Mouse (Mus musculus): Measurements from ENCODE around the gene Camk1d. TPM values are rescaled to one million over a fixed set of nuclear protein-coding genes. Genes with fewer than 3 reads are reported as not detected.

Camk1d gene
- polyA plus RNA-seq, 1 experiment from 2014 or later: 8.8 TPM

DNA sequence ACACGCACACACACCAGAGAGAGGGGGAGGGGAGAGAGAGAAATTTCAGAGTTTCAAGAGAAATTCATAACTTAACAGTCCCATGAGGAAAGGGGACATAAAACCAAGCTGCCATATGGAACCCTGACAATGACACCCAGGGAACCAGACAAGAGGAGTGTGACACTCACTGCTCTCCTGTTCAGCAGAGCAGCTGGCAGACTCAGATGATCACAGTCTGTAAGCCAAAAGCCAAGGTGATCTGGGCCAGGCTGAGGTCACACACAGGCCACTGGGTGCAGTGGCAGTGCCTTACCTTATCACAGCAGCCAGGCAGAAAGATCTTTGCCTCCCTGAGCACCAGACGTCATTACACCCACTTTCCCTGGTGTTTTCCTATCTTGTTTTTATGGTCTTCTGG is 258.2 kb downstream of the Camk1d start:
- H3K27ac ChIP-seq: no peak overlapping the region
- no peak overlapping the region for H3K4me3 ChIP-seq (ENCODE audit: inconsistent target)
- WGBS (ENCODE audit: missing documents): 100% methylated on average over 1 of the region's 2 CpGs
- no peaks in the 10 kb centered on the region for H3K36me3 ChIP-seq (ENCODE audit: inconsistent target)
- no peaks in the 10 kb centered on the region for H3K79me2 ChIP-seq (ENCODE audit: inconsistent target)

DNA sequence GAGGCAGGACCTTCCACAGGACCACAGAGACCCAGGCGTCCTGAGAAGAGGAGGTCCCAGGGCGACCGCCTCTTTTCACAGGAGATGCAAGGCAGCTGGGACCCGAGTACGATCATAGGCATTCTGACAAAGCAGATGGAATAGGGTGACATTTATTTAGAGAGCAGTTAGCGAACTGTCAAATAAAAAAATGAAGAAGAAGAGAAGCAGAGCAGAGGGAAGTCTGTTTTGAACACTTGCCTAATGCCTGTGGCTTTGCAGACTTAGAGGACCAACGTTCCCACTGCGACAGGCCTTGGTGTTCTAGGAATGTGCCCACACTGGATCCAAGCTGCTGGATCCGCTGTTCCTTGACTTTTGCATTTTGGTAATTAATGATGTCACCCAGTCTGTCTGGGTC is 259.5 kb downstream of the Camk1d start:
- Histone ChIP-seq H3K27ac (no peak overlapping the region), H3K79me2 (ENCODE audit: inconsistent target) (no peaks in the 10 kb centered on the region), H3K36me3 (ENCODE audit: inconsistent target) (no peaks in the 10 kb centered on the region), H3K4me3 (ENCODE audit: inconsistent target) (no peak overlapping the region)
- WGBS (ENCODE audit: missing documents): 83% methylated on average over 9 of the region's 9 CpGs

DNA sequence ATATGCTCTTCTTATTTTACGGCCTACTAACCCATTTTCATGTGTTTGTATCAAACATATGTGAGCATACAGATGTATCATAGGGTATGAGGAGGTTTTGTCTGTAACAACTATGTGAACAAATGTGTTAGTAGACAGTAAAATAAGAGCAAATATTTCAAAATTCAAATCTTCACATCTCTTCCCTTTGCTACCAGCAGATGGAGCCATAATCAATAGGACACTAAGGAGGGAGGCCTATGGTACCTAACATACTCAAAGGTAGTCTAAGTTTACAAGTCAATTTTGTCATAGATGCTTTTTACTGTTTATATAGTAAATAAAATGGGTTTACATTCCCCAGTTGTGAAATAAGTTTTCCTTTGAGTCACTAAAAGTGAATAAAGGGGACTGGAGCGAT is 262.7 kb downstream of the Camk1d start:
- Histone ChIP-seq H3K79me2 (ENCODE audit: inconsistent target) (no peaks in the 10 kb centered on the region), H3K36me3 (ENCODE audit: inconsistent target) (no peaks in the 10 kb centered on the region), H3K27ac (no peak overlapping the region), H3K4me3 (ENCODE audit: inconsistent target) (no peak overlapping the region)
- 92% methylated on average over 2 of the region's 2 CpGs for WGBS (ENCODE audit: missing documents)

DNA sequence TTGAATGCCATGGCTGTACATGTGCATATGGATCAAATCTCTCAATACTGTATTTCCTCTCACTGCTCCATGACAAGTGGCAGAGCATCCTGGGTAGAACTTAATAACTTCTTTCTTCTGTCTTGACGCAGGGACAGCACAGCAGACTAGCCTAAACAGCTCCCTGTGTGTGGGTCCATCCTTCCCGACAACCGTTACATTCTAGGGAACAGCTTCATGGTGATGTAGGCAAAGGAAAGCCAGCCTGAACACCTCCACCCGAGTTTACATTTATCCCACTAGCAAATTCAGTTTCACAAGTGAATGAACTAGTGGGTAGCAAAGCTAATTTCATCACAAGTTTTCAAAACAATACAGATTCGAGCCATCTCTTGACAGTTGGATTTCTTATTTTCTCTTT is 269.0 kb downstream of the Camk1d start:
- no peaks in the 10 kb centered on the region for H3K79me2 ChIP-seq (ENCODE audit: inconsistent target)
- WGBS (ENCODE audit: missing documents): 97% methylated on average over 5 of the region's 5 CpGs
- no peak overlapping the region for H3K27ac ChIP-seq
- H3K36me3 ChIP-seq (ENCODE audit: inconsistent target): no peaks in the 10 kb centered on the region
- H3K4me3 ChIP-seq (ENCODE audit: inconsistent target): no peak overlapping the region

DNA sequence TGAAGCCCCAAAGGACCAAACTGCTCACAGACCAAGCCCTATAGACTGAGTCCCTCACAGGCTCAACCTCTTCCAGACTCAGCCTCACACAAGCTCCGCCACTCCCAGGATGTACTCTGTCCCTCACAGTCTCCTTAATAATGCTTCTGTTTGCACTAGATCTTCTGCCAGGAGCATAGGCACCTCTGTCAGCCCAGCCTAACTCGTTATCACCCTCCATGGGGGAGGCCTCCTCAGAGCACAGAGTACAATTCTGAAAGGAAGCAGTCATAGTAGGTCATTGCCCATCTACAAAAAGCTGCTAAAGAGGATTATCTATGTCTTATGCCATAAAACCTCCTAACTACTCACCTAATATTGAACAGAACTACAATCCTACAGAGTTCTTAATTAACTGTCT is 276.6 kb downstream of the Camk1d start:
- Histone ChIP-seq H3K79me2 (ENCODE audit: inconsistent target) (no peaks in the 10 kb centered on the region), H3K27ac (no peak overlapping the region), H3K4me3 (ENCODE audit: inconsistent target) (no peak overlapping the region), H3K36me3 (ENCODE audit: inconsistent target) (no peaks in the 10 kb centered on the region)
- 88% methylated on average over 2 of the region's 2 CpGs for WGBS (ENCODE audit: missing documents)

DNA sequence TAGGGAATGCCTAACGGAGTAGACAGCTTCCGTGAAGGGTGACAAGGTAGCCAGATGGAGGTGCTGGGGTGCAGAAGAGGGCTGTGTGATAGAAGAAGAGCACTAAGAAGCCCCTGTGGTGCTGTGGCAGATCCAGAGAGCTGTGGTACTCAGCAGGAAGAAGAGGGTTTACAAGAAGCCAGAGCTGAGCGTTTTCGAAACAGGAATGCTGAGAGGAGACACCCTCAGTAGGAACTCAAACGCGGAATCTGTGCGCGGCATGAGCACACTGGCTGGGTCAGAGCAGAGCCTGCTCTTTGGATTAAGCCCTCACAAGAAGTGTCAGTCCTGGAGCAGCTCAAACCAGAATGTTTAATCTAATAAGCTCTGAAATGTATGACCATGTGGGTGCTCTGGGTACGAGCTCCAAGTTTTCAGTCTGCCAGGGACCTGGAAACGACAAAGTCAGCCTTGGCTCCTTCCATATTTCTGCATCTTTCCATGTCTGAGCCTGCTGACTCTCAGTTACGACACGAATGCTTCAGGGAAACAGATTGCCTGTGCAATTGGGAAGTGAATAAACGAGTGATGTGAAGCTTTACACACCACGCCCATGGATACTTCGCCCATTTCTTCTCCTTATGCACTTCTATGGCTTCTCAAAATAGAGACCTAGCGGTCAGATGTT is 278.6 kb downstream of the Camk1d start:
- 69% methylated on average over 15 of the region's 16 CpGs for WGBS (ENCODE audit: missing documents)
- H3K36me3 ChIP-seq (ENCODE audit: inconsistent target): no peaks in the 10 kb centered on the region
- no peaks in the 10 kb centered on the region for H3K79me2 ChIP-seq (ENCODE audit: inconsistent target)

DNA sequence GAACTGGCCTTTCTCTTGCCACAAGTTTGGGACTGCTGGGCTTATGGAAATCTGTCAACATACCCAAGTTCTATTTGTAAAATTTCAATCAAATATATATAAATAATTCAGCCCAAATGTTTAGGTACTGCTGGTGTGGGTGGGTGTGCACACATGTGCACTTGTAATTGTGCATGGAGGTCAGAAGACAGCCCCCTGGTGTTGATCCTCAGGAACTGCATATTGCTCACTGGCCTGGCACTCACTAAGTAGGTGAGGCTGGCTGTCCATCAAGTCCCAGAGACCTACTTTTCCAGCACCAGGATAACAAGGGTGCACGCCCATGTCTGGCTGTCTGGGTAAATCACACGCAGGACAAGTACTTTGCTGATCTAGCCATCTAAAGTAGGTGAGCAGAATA is 283.0 kb downstream of the Camk1d start:
- no peak overlapping the region for H3K27ac ChIP-seq
- H3K4me3 ChIP-seq (ENCODE audit: inconsistent target): no peak overlapping the region
- no peaks in the 10 kb centered on the region for H3K36me3 ChIP-seq (ENCODE audit: inconsistent target)
- H3K79me2 ChIP-seq (ENCODE audit: inconsistent target): no peaks in the 10 kb centered on the region
- WGBS (ENCODE audit: missing documents): 80% methylated on average over 2 of the region's 2 CpGs

More for the DNA sequence above, 278.6 kb downstream of the Camk1d start:
- Histone ChIP-seq H3K27ac (no peak overlapping the region), H3K4me3 (ENCODE audit: inconsistent target) (no peak overlapping the region)

DNA sequence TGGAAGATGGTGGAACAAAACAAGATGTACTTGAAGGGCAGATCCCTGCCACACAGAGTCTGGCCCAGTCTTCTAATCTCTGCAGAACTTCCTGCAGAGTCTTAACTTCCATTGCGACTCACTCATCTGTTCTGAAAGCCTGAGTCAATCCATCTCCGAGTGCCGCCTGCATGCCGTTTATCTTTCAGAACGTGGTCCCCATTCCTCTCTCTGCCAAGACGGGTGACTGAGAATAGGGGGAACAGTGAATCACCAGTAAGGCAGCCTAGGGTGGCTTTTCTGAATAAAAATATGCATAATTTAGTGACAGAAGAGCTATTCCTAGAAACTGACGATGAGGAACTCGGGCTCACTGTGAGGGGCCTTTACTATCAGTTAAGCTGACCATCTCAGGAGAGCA is 284.4 kb downstream of the Camk1d start:
- H3K79me2 ChIP-seq (ENCODE audit: inconsistent target): no peaks in the 10 kb centered on the region
- H3K36me3 ChIP-seq (ENCODE audit: inconsistent target): no peaks in the 10 kb centered on the region
- no peak overlapping the region for H3K4me3 ChIP-seq (ENCODE audit: inconsistent target)
- H3K27ac ChIP-seq: no peak overlapping the region
- 94% methylated on average over 8 of the region's 8 CpGs for WGBS (ENCODE audit: missing documents)

DNA sequence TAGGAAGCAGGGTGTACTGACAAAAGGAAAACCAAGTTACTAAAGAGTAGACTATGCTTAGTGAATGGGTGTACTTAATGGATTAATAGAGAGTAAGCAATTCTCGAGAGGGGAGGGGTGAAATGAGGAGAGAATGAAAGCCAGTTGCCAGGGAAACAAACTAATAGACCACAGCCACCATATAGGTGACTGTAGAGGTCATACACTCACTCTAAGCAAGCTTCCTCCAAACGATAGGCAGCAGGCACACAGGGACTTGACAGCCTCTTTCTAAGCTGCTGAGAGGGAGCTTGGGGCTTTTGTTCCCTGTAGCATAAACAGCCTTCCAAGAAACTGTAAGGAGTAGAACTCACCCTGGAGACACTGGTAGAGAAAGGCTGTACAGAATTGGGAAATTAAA is 288.2 kb downstream of the Camk1d start:
- Histone ChIP-seq H3K79me2 (ENCODE audit: inconsistent target) (no peaks in the 10 kb centered on the region), H3K36me3 (ENCODE audit: inconsistent target) (no peaks in the 10 kb centered on the region), H3K27ac (no peak overlapping the region), H3K4me3 (ENCODE audit: inconsistent target) (no peak overlapping the region)
- 62% methylated on average over 2 of the region's 2 CpGs for WGBS (ENCODE audit: missing documents)

DNA sequence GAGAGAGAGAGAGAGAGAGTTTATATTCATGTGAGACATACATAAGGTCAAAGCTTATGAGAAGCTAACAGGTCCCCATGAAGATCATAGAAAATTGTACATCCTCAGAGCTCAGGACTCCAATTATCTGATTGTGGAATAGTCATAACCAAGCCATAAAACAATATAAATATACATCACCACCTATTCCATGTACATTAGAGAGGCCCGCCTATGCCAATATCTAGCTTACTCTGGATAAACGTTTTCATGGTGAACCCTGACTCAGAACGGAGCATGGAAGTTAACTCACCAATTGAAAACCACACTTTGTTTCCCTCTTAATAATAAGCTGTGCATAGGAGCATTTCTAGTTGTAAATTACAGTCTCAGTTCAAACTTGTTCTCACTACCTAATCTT is 288.7 kb downstream of the Camk1d start:
- no peak overlapping the region for H3K4me3 ChIP-seq (ENCODE audit: inconsistent target)
- no peak overlapping the region for H3K27ac ChIP-seq
- WGBS (ENCODE audit: missing documents): 95% methylated on average over 3 of the region's 3 CpGs
- no peaks in the 10 kb centered on the region for H3K36me3 ChIP-seq (ENCODE audit: inconsistent target)
- H3K79me2 ChIP-seq (ENCODE audit: inconsistent target): no peaks in the 10 kb centered on the region

DNA sequence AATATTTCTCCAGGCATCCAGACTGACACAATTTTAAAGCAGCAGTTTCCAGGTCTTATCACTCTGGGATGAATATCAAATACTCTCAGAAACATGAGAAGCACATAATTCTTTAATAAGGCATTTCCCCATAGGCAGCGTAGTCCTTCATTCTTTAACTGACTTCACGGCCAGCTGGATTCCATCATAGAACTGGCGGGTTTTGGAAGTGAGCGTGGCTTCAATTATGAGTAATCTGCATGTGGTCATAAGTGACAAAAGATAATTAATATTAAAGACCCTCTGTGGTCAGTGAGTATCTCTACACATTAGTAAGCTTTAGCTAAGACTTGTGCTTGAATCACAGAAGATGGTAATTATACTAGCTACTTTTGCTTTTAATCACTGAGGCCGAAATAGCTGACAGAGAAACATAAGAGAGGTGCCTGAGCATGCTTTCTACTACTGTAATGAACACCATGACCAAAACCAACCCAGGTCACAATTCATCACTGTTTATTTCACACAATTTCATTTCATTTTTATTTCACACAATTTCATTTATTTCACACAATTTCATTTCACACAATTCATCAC is 293.6 kb downstream of the Camk1d start:
- H3K4me3 ChIP-seq (ENCODE audit: inconsistent target): no peak overlapping the region
- no peaks in the 10 kb centered on the region for H3K36me3 ChIP-seq (ENCODE audit: inconsistent target)
- WGBS (ENCODE audit: missing documents): 94% methylated on average over 5 of the region's 5 CpGs
- H3K79me2 ChIP-seq (ENCODE audit: inconsistent target): no peaks in the 10 kb centered on the region
- no peak overlapping the region for H3K27ac ChIP-seq

DNA sequence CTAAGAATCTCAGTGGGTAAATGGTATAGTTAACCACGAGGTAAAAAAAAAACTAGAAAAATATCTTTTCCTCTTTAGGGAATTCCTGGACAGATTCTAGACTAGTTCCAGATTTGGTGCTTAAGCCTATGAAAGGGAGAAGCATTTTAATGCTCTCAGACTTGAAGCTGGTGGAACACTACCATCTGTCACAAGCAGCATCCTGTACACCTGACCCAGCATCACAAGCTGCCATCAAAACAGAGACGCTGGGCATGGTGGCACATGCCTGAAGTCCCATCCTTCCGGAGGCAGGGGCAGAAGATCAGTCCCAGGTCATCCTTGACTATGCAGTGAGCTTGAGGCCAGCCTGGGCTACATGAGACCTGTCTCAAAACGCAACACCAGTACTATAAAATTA is 295.5 kb downstream of the Camk1d start:
- no peaks in the 10 kb centered on the region for H3K79me2 ChIP-seq (ENCODE audit: inconsistent target)
- H3K27ac ChIP-seq: no peak overlapping the region
- 95% methylated on average over 4 of the region's 4 CpGs for WGBS (ENCODE audit: missing documents)
- H3K4me3 ChIP-seq (ENCODE audit: inconsistent target): no peak overlapping the region
- H3K36me3 ChIP-seq (ENCODE audit: inconsistent target): no peaks in the 10 kb centered on the region

DNA sequence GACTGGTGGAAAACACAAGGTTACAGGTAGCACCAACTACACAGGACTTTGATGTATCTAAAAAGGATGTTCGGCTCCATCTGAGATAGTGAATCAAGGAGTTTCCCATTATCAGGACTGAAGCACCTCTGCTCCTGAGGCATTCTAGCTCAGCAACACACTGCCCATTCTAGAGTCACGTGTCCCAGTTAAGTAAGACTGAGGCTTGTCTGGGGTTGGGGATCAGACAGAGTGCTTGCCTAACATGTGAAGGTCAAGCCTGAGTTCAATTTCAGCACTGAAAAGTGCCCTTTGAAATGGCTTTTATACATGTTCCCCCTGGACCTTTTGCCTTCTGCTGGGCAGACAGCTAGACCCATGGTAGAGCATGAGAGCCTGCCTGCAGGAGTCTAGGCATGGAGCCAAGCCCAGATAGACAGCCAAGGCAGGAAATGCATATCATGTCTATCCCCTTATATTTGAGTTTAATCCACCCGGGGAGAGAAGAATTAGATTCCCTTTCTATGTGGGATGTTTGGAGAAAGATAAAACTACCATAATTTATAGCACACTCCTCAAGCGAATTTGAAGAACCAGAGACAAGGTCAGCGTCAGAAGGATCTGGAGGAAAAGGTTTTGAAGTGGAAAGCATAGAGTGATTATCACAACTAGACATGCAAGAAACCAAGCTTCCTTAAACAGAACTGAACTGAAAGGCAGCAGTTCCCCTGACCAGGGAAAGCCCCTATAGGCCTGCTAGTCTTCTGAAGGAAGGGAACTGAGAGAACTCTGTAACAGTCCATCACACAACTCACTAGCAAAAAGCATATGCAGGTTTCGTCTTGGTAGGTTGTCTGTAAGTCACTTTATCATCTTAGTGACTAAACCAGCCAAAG is 296.9 kb downstream of the Camk1d start:
- WGBS (ENCODE audit: missing documents): 29% methylated on average over 6 of the region's 6 CpGs
- H3K79me2 ChIP-seq (ENCODE audit: inconsistent target): no peaks in the 10 kb centered on the region

DNA sequence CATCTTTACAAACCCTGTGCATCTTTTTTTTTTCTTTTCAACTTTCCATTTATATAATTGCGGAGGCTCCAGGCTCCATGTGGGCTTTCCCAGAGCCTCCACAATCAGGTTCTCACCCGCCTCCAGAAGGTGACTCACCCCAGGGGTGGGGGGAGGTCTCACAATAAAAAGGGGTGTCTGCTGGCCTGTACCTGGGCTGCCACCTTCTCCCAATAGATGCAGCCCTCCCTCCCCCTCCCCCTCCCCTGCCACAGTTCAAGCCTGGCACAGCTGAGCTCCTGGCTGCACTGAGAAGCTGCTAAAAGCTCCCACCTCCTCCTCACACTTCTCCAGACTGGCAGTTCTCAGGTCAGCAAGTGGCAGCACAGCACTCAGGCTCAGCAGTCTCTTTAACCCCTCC is 302.5 kb downstream of the Camk1d start:
- H3K27ac ChIP-seq: no peak overlapping the region
- no peak overlapping the region for H3K4me3 ChIP-seq (ENCODE audit: inconsistent target)
- no peaks in the 10 kb centered on the region for H3K79me2 ChIP-seq (ENCODE audit: inconsistent target)
- 95% methylated on average over 2 of the region's 2 CpGs for WGBS (ENCODE audit: missing documents)
- no peaks in the 10 kb centered on the region for H3K36me3 ChIP-seq (ENCODE audit: inconsistent target)

More for the DNA sequence above, 296.9 kb downstream of the Camk1d start:
- Histone ChIP-seq H3K36me3 (ENCODE audit: inconsistent target) (no peaks in the 10 kb centered on the region), H3K4me3 (ENCODE audit: inconsistent target) (no peak overlapping the region), H3K27ac (no peak overlapping the region)

DNA sequence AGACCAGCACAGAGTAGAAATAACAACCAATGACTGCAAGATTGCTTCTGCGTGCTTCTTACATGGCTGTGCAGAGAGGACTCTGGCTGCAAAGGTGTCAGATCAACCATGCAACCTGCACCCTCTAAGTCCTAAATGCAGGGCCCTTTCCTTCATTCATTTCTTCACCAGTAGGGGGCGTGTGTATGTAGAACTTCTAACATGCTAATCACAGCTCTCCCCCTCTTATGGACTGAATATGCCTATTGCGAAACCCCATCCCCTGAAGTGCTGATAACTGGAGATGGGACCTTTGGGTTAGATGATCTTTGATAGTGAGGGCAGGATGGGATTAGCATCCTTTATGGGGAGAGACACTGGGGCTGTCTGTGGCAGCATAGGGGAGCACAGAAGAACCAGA is 310.5 kb downstream of the Camk1d start:
- H3K79me2 ChIP-seq (ENCODE audit: inconsistent target): no peaks in the 10 kb centered on the region
- 68% methylated on average over 3 of the region's 3 CpGs for WGBS (ENCODE audit: missing documents)

More for the DNA sequence above, 310.5 kb downstream of the Camk1d start:
- Histone ChIP-seq H3K27ac (no peak overlapping the region), H3K36me3 (ENCODE audit: inconsistent target) (no peaks in the 10 kb centered on the region), H3K4me3 (ENCODE audit: inconsistent target) (no peak overlapping the region)

All from macrophage (primary cell).